Mouse (Mus musculus): ENCODE results near the gene Csnk2a2.

- TF ChIP-seq POLR2A (IDR thresholded peaks at IDR 0.05; ENCODE audit: control insufficient read depth, low read depth, low read length) (no peak), CTCF (IDR thresholded peaks at IDR 0.05; ENCODE audit: control insufficient read depth, insufficient read depth, insufficient replicate concordance, low read depth, low read length) (no peak)
Measured at GRCm38 (mm10) chr8:95470008-95470407, 19.8 kb downstream of the Csnk2a2 start.

Data from testis, adult 2 months (tissue).